Mouse (Mus musculus): ENCODE results near the gene Sucnr1.

The Sucnr1 gene

GRCm38 (mm10) chr3:60111889-60112646, 30.4 kb downstream of the Sucnr1 start:
- peak; percentile 85 for DNase-seq (ENCODE audit: low spot score)

- DNase-seq (ENCODE audit: low spot score), result peak; percentile 34
These were observed 32.9 kb downstream of the Sucnr1 start for GRCm38 (mm10) chr3:60114571-60114970.

GRCm38 (mm10) chr3:60121449-60121848, 39.8 kb downstream of the Sucnr1 start:
- DNase-seq (ENCODE audit: low spot score), result no peak

- no peak for DNase-seq (ENCODE audit: low spot score)
These were observed 42.5 kb downstream of the Sucnr1 start for GRCm38 (mm10) chr3:60123859-60124794.

GRCm38 (mm10) chr3:60126564-60126963, 44.9 kb downstream of the Sucnr1 start:
- DNase-seq (ENCODE audit: low spot score), result no peak

GRCm38 (mm10) chr3:60128282-60128681, 46.6 kb downstream of the Sucnr1 start:
- DNase-seq (ENCODE audit: low spot score), result no peak

GRCm38 (mm10) chr3:60135801-60136200, 54.1 kb downstream of the Sucnr1 start:
- DNase-seq (ENCODE audit: low spot score), result no peak

Measured in adipocyte (in vitro differentiated cells).